Mouse (Mus musculus) heart, adult 2 months (tissue): Measurements from ENCODE around the gene Sh3kbp1. TPM values are rescaled to one million over a fixed set of nuclear protein-coding genes. Genes with fewer than 3 reads are reported as not detected.

ENCODE experiments used
- DNase-seq, 2 experiments: peaks; one replicate each; pipeline ENCODE4 v3.0.0; 2021
- H3K27ac ChIP-seq: fragments of 200-600 bp; 2 replicates; pipeline ENCODE4 v1.8.1; 2022
- H3K27me3 ChIP-seq: fragments of 200-500 bp; 2 replicates; pipeline ENCODE4 v1.6.1; 2012; ENCODE audit warnings: mild to moderate bottlenecking, low read length, inconsistent platforms, mixed read lengths; ENCODE audit not compliant: control insufficient read depth, insufficient read depth
- H3K36me3 ChIP-seq: fragments of 200-500 bp; 2 replicates; pipeline ENCODE4 v1.6.1; 2012; ENCODE audit warnings: low read length, inconsistent platforms; ENCODE audit not compliant: control insufficient read depth, insufficient read depth
- H3K4me1 ChIP-seq: fragments of 200-500 bp; 2 replicates; pipeline ENCODE4 v1.6.1; 2011; ENCODE audit warnings: low read length; ENCODE audit not compliant: control insufficient read depth, insufficient read depth
- H3K4me3 ChIP-seq: fragments of 200-600 bp; 2 replicates; pipeline ENCODE4 v1.8.1; 2022
- H3K79me2 ChIP-seq: fragments of 200-500 bp; replicated peaks from 2 replicates; pipeline ENCODE4 v1.6.1; 2012; ENCODE audit warnings: mild to moderate bottlenecking, inconsistent platforms, low read length, moderate library complexity, mixed read lengths; ENCODE audit not compliant: control insufficient read depth, insufficient read depth
- H3K9ac ChIP-seq: fragments of 200-500 bp; 2 replicates; pipeline ENCODE4 v1.6.1; 2012; ENCODE audit warnings: low read depth, mild to moderate bottlenecking, control low read depth, inconsistent platforms, low read length, mixed read lengths
- CTCF ChIP-seq: fragments of 200-600 bp; IDR thresholded peaks from 2 replicates; pipeline ENCODE4 v1.8.1; 2022; ENCODE audit warnings: antibody characterized with exemption, mild to moderate bottlenecking, moderate library complexity
- EP300 ChIP-seq: fragments of 200-500 bp; IDR thresholded peaks from 2 replicates; pipeline ENCODE4 v1.6.1; 2011; ENCODE audit warnings: low read depth, low read length, control low read depth; ENCODE audit not compliant: insufficient read depth
- POLR2A ChIP-seq: fragments of 200-500 bp; IDR thresholded peaks from 2 replicates; pipeline ENCODE4 v1.6.1; 2011; ENCODE audit warnings: mild to moderate bottlenecking, low read depth, low read length, control low read depth; ENCODE audit not compliant: insufficient read depth
- WGBS: fragments of 180-500 bp; shearing (Covaris S2); methylation state at CpG from one replicate; pipeline ENCODE4 v1.1.7; 2018; 5-methylcytosine and 5-hydroxymethylcytosine counted together
- intact Hi-C: fragments of 180-260 bp; cut with DNase I; formaldehyde crosslinking; loops from one replicate; pipeline ENCODE4 v1.15.1; 2025
- polyA plus RNA-seq: library from polyadenylated mRNA; depleted of rRNA; stranded (reverse); fragments of >200 nt; gene quantifications from 2 replicates; pipeline ENCODE4 v1.2.3, GENCODE M21; 2012
- total RNA-seq, 2 experiments: library from RNA; stranded (reverse); gene quantifications; 2 replicates each; pipeline ENCODE4 v1.2.3; 2021

Gene Sh3kbp1
- total and polyA plus RNA-seq, 3 experiments, result 105 to 149 (median 132) TPM

GRCm38 (mm10) chrX:159639991-159640390, 12.9 kb downstream of the Sh3kbp1 start:
- Histone ChIP-seq H3K4me3 (no peak overlapping the region), H3K9ac (no peak overlapping the region), H3K27ac (no peak overlapping the region), H3K27me3 (no peaks in the 10 kb centered on the region), H3K79me2 (no peaks in the 10 kb centered on the region), H3K4me1 (no peaks in the 10 kb centered on the region), H3K36me3 (no peaks in the 10 kb centered on the region)
- TF ChIP-seq EP300, result no peak
- no peak for TF ChIP-seq POLR2A
- no peak for TF ChIP-seq CTCF
- WGBS, result 65% methylated on average over 4 of the region's 4 CpGs
- intact Hi-C loops, result no loop called here
- DNase-seq, result no peak

GRCm38 (mm10) chrX:159645314-159645713, 18.2 kb downstream of the Sh3kbp1 start:
- H3K27ac ChIP-seq, result no peak overlapping the region
- H3K79me2 ChIP-seq, result no peaks in the 10 kb centered on the region
- DNase-seq, result no peak
- no peaks in the 10 kb centered on the region for H3K27me3 ChIP-seq
- H3K9ac ChIP-seq, result no peak overlapping the region
- 88% methylated on average over 3 of the region's 3 CpGs for WGBS
- TF ChIP-seq CTCF, result no peak
- TF ChIP-seq POLR2A, result no peak
- TF ChIP-seq EP300, result no peak
- H3K36me3 ChIP-seq, result no peaks in the 10 kb centered on the region
- no peak overlapping the region for H3K4me3 ChIP-seq
- H3K4me1 ChIP-seq, result peaks cover 2% of the 10 kb centered on the region; the same call in 1 of the 2 replicates
- intact Hi-C loops, result no loop called here

GRCm38 (mm10) chrX:159647564-159647963, 20.5 kb downstream of the Sh3kbp1 start:
- TF ChIP-seq CTCF (no peak), EP300 (no peak), POLR2A (no peak)
- H3K27ac ChIP-seq, result no peak overlapping the region
- intact Hi-C loops, result no loop called here
- no peak overlapping the region for H3K4me3 ChIP-seq
- DNase-seq, result no peak
- WGBS, result 51% methylated on average over 5 of the region's 5 CpGs
- H3K36me3 ChIP-seq, result no peaks in the 10 kb centered on the region
- peaks cover 4% of the 10 kb centered on the region; the same call in 1 of the 2 replicates for H3K4me1 ChIP-seq
- H3K9ac ChIP-seq, result no peak overlapping the region
- no peaks in the 10 kb centered on the region for H3K27me3 ChIP-seq
- H3K79me2 ChIP-seq, result no peaks in the 10 kb centered on the region

- no peaks in the 10 kb centered on the region for H3K79me2 ChIP-seq
- 82% methylated on average over 3 of the region's 3 CpGs for WGBS
- no peak for DNase-seq
- H3K27me3 ChIP-seq, result no peaks in the 10 kb centered on the region
- intact Hi-C loops, result no loop called here
- no peak overlapping the region for H3K9ac ChIP-seq
- H3K27ac ChIP-seq, result no peak overlapping the region
- H3K4me3 ChIP-seq, result no peak overlapping the region
- H3K36me3 ChIP-seq, result no peaks in the 10 kb centered on the region
- H3K4me1 ChIP-seq, result peaks cover 4% of the 10 kb centered on the region; the same call in 1 of the 2 replicates
- TF ChIP-seq EP300 (no peak), CTCF (no peak), POLR2A (no peak)
These were observed 21.5 kb downstream of the Sh3kbp1 start for GRCm38 (mm10) chrX:159648598-159648997.

- TF ChIP-seq POLR2A (no peak), CTCF (no peak), EP300 (no peak)
- peak overlapping the region; percentile 26 for H3K4me3 ChIP-seq
- peak overlapping the region; percentile 56 for H3K27ac ChIP-seq
- no peaks in the 10 kb centered on the region for H3K36me3 ChIP-seq
- no peaks in the 10 kb centered on the region for H3K79me2 ChIP-seq
- intact Hi-C loops, result no loop called here
- H3K4me1 ChIP-seq, result peaks cover 4% of the 10 kb centered on the region; the same call in 1 of the 2 replicates
- no peaks in the 10 kb centered on the region for H3K27me3 ChIP-seq
- peak; percentile 39 to 50 for DNase-seq
- no peak overlapping the region for H3K9ac ChIP-seq
- 35% methylated on average over 11 of the region's 11 CpGs for WGBS
These were observed 23.1 kb downstream of the Sh3kbp1 start for GRCm38 (mm10) chrX:159650130-159650678.

GRCm38 (mm10) chrX:159650727-159651126, 23.7 kb downstream of the Sh3kbp1 start:
- DNase-seq, result peak in 1 of 2 experiments; percentile 23
- intact Hi-C loops, result no loop called here
- H3K36me3 ChIP-seq, result no peaks in the 10 kb centered on the region
- H3K27ac ChIP-seq, result peak overlapping the region; percentile 56
- TF ChIP-seq POLR2A, result no peak
- no peak for TF ChIP-seq EP300
- TF ChIP-seq CTCF, result no peak
- H3K9ac ChIP-seq, result no peak overlapping the region
- H3K4me3 ChIP-seq, result no peak overlapping the region; the same call in 1 of the 2 replicates
- peaks cover 4% of the 10 kb centered on the region; the same call in 1 of the 2 replicates for H3K4me1 ChIP-seq
- 45% methylated on average over 6 of the region's 6 CpGs for WGBS
- no peaks in the 10 kb centered on the region for H3K27me3 ChIP-seq
- no peaks in the 10 kb centered on the region for H3K79me2 ChIP-seq
